Mouse (Mus musculus) liver, embryonic 14.5 days (tissue): ENCODE results near the gene Rpap3. TPM values are rescaled to one million over a fixed set of nuclear protein-coding genes. Genes with fewer than 3 reads are reported as not detected.

Experiments
- ATAC-seq: fragments of 200-750 bp; cut with Nextera tagmentation; 2 replicates; pipeline ENCODE4 v1.8.0; 2017; ENCODE audit warnings: moderate number of reproducible peaks, mild to moderate bottlenecking, moderate library complexity; ENCODE audit not compliant: insufficient read depth
- DNase-seq, 3 experiments: peaks; one replicate each; pipeline ENCODE4 v3.0.0-alpha.2; 2012 to 2013; ENCODE audit warnings: low read depth in 3 of 3, low spot score in 3 of 3
- H3K27ac ChIP-seq: fragments of 300-500 bp; sonication (generic); 2 replicates; pipeline ENCODE4 v1.5.1; 2014; ENCODE audit warnings: moderate library complexity, mild to moderate bottlenecking, control low read depth, inconsistent platforms
- H3K27me3 ChIP-seq: fragments of 300-500 bp; sonication (generic); 2 replicates; pipeline ENCODE4 v1.6.1; 2014; ENCODE audit warnings: mild to moderate bottlenecking, low read length, moderate library complexity; ENCODE audit not compliant: control insufficient read depth, insufficient read depth
- H3K36me3 ChIP-seq: fragments of 300-500 bp; sonication (generic); replicated peaks from 2 replicates; pipeline ENCODE4 v1.6.1; 2014; ENCODE audit warnings: low read depth; ENCODE audit not compliant: control insufficient read depth, insufficient read depth
- H3K4me1 ChIP-seq, 2 experiments: fragments of 200-500 bp in 1 of 2; fragments of 300-500 bp in 1 of 2; sonication (generic) in 1 of 2; replicated peaks; 2 replicates each; pipeline ENCODE4 v1.6.1; 2012 to 2014; ENCODE audit warnings: antibody characterized with exemption in 1 of 2, inconsistent platforms in 1 of 2, low read length in 1 of 2; ENCODE audit not compliant: control insufficient read depth in 2 of 2, insufficient read depth in 2 of 2
- H3K4me2 ChIP-seq: fragments of 300-500 bp; sonication (generic); 2 replicates; pipeline ENCODE4 v1.6.1; 2014; ENCODE audit warnings: low read depth, mild to moderate bottlenecking, control low read depth, moderate library complexity
- H3K4me3 ChIP-seq, 2 experiments: fragments of 200-500 bp in 1 of 2; fragments of 300-500 bp in 1 of 2; sonication (generic) in 1 of 2; 2 replicates each; pipeline ENCODE4 v1.5.1; 2012 to 2014; ENCODE audit warnings: low read depth in 2 of 2, low read length in 2 of 2, mild to moderate bottlenecking in 2 of 2, control low read depth in 1 of 2, inconsistent platforms in 1 of 2, moderate library complexity in 1 of 2; ENCODE audit not compliant: insufficient read depth in 1 of 2
- H3K9ac ChIP-seq: fragments of 300-500 bp; sonication (generic); replicated peaks from 2 replicates; pipeline ENCODE4 v1.6.1; 2014; ENCODE audit warnings: mild to moderate bottlenecking, control low read depth, moderate library complexity
- H3K9me3 ChIP-seq: fragments of 300-500 bp; sonication (generic); 2 replicates; pipeline ENCODE4 v1.6.1; 2016; ENCODE audit warnings: low read length, mixed read lengths; ENCODE audit not compliant: control insufficient read depth
- CTCF ChIP-seq: IDR thresholded peaks from 2 replicates; pipeline ENCODE4 v1.5.1; 2016; ENCODE audit warnings: antibody characterized with exemption, low read depth, control low read depth
- EP300 ChIP-seq: IDR thresholded peaks from 2 replicates; pipeline ENCODE4 v1.6.1; 2016; ENCODE audit warnings: antibody characterized with exemption, low read depth
- WGBS: fragments of 180-500 bp; shearing (Covaris S2); extraction: QIAGEN DNeasy Blood & Tissue Kit; methylation state at CpG from one replicate; pipeline ENCODE4 v1.1.7; 2014; ENCODE audit not compliant: insufficient replicate concordance; 5-methylcytosine and 5-hydroxymethylcytosine counted together
- polyA plus RNA-seq, 2 experiments: library from polyadenylated mRNA; depleted of rRNA in 1 of 2; stranded (reverse) in 1 of 2; unstranded in 1 of 2; fragments of >200 nt; fragmentation: Nextera tagmentation in 1 of 2; extraction: Ambion mirVana in 1 of 2; gene quantifications; 2 replicates each; pipeline versions ENCODE4 v1.2.1 to v1.2.3; 2012 to 2014

Gene Rpap3
- polyA plus RNA-seq, 2 experiments = 6.8 to 11.2 TPM

DNA sequence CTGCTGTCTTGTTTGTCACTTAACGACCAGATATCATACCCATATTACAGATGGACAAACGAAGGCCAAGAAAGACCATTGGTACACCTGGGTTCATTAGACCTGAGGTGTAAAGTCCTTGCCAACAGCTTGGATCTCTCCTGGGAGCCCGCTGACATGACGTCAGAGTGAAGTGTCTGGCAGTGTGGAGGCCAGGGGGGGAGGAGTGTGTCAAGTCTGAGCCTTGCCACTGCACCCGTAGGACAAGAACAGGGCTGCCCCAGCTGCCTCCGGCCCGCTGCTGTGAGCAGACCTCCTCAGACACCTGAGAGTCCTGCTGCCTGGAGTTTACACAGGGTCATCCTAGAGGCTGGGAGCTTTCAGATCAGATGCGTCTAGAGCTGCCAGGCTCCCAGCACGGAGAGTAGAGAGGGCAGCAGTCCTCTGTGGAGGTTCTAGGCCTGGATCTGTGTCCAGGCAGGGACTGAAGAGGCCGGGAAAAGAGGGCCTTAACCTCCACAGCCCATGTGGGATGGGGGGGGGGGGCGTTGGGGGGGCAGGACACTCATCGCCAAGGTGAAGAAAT lies 38.4 kb upstream of the Rpap3 start:
- DNase-seq (no peak), ATAC-seq (no peak)
- no peak for TF ChIP-seq EP300
- no peak for TF ChIP-seq CTCF
- no peak overlapping the region for H3K4me2 ChIP-seq
- no peaks in the 10 kb centered on the region for H3K36me3 ChIP-seq
- no peaks in the 10 kb centered on the region for H3K27me3 ChIP-seq
- no peak overlapping the region for H3K27ac ChIP-seq
- H3K9ac ChIP-seq = no peak overlapping the region
- H3K4me3 ChIP-seq = no peak overlapping the region
- WGBS = 59% methylated on average over 12 of the region's 12 CpGs
- H3K4me1 ChIP-seq = peaks cover 3 to 26% of the 10 kb centered on the region in 2 experiments; a peak in 3 of 4 replicates
- H3K9me3 ChIP-seq = no peaks in the 10 kb centered on the region

DNA sequence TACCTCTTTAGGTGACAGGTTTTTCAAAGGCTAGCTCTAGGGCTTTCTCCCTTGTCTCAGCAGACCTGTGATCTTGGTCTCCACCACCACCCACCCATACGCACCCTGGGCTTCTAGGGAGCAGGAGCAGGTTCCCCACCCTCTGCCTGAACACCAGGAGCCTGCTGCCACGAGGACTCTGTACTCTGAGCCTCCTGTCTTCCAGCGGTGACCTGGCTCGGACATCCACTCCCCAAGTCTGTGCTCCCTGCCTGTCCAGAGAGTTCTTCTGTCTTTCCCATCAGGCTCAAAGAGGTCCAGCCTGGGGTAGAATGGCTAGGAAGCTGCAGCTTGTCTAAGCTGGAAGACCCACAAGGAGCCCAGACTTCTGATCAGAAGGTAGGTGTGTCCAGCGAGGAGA lies 37.6 kb upstream of the Rpap3 start:
- TF ChIP-seq CTCF (no peak), EP300 (no peak)
- no peak overlapping the region for H3K9ac ChIP-seq
- 67% methylated on average over 5 of the region's 5 CpGs for WGBS
- no peak for ATAC-seq
- peaks cover 3 to 25% of the 10 kb centered on the region in 2 experiments; a peak in 3 of 4 replicates for H3K4me1 ChIP-seq
- DNase-seq = no peak
- H3K4me2 ChIP-seq = no peak overlapping the region
- H3K9me3 ChIP-seq = no peaks in the 10 kb centered on the region
- no peaks in the 10 kb centered on the region for H3K36me3 ChIP-seq
- no peaks in the 10 kb centered on the region for H3K27me3 ChIP-seq
- no peak overlapping the region for H3K27ac ChIP-seq
- no peak overlapping the region for H3K4me3 ChIP-seq

- TF ChIP-seq CTCF (no peak), EP300 (no peak)
- no peak for DNase-seq
- peaks cover 3 to 21% of the 10 kb centered on the region in 2 experiments; a peak in 3 of 4 replicates for H3K4me1 ChIP-seq
- WGBS = 31% methylated on average over 4 of the region's 4 CpGs
- no peak for ATAC-seq
- H3K36me3 ChIP-seq = no peaks in the 10 kb centered on the region
- no peak overlapping the region for H3K4me3 ChIP-seq
- no peak overlapping the region for H3K9ac ChIP-seq
- H3K9me3 ChIP-seq = no peaks in the 10 kb centered on the region
- H3K27me3 ChIP-seq = no peaks in the 10 kb centered on the region
- no peak overlapping the region for H3K4me2 ChIP-seq
- H3K27ac ChIP-seq = no peak overlapping the region
These were observed 37.0 kb upstream of the Rpap3 start for GRCm38 (mm10) chr15:97742600-97742999.

- Histone ChIP-seq H3K9ac (no peak overlapping the region), H3K36me3 (no peaks in the 10 kb centered on the region), H3K9me3 (no peaks in the 10 kb centered on the region), H3K27me3 (no peaks in the 10 kb centered on the region), H3K27ac (no peak overlapping the region), H3K4me1 (peaks cover 3 to 21% of the 10 kb centered on the region in 2 experiments; a peak in 3 of 4 replicates), H3K4me3 (no peak overlapping the region), H3K4me2 (no peak overlapping the region)
- no peak for TF ChIP-seq CTCF
- TF ChIP-seq EP300 = no peak
- no peak for ATAC-seq
- no peak for DNase-seq
- 28% methylated on average over 7 of the region's 7 CpGs for WGBS
These were observed 36.4 kb upstream of the Rpap3 start for GRCm38 (mm10) chr15:97742074-97742473.

DNA sequence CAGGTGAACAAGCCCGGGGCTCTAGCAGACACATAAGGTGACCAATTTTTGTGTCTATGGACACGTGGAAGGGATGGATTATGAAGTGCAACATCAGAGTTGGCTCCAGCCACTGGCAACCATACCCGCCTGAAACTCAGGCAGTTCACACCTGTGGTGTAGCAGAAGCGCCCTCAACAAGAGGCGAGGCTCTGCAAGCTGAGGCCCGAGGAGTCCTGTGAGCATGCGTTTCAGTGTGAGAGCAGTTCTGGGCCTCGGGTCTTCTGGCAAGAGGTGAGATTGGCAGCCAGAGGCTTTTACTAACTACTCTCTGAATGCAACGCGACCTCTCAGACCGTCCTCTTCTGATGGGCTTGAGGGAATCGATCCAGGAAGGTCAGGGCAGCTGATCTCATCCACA lies 36.0 kb upstream of the Rpap3 start:
- DNase-seq (no peak), ATAC-seq (no peak)
- no peak overlapping the region for H3K4me2 ChIP-seq
- H3K4me1 ChIP-seq = peaks cover 3 to 17% of the 10 kb centered on the region in 2 experiments; a peak in 3 of 4 replicates
- no peak overlapping the region for H3K4me3 ChIP-seq
- H3K36me3 ChIP-seq = no peaks in the 10 kb centered on the region
- WGBS = 70% methylated on average over 12 of the region's 12 CpGs
- no peaks in the 10 kb centered on the region for H3K27me3 ChIP-seq
- no peaks in the 10 kb centered on the region for H3K9me3 ChIP-seq
- H3K9ac ChIP-seq = no peak overlapping the region
- no peak overlapping the region for H3K27ac ChIP-seq
- TF ChIP-seq EP300 = no peak
- no peak for TF ChIP-seq CTCF
